13 mouse cellular contexts compared by ENCODE assay signal in the genomic region with DNA sequence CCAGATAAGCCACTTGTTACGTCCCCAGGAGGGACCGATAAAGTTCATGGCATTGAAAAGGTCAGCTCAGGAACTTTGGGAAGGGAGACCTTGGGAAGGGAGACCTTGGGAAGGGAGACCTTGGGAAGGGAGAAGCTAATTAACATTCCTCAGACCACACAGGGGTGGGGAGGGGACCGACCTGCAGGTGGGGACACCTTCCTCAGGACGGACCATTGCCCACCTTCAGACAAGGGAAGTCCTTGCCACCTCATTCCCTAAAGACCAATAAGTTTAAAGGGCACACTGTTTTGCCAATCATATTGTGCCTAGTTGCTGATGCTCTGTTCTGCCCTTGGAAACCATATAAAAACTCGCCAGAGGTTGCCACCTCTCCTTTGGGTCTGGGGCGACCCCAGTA.
"Had no signal": no experiment of that assay in that cellular context is flagged by ENCODE, and none has a peak within 500 bp of the region (broad histone marks: within the 10 kb centered on the region; RNA-seq: fewer than 3 reads in every experiment).

No protein-coding gene starts in this region.

- DNase-seq: gastrocnemius, adult 2 months; gastrocnemius, postnatal 10 days; gastrocnemius, postnatal 25 days; heart, adult 2 months; heart, postnatal 14 days; heart, postnatal 36 days; kidney, adult 18-20 months; kidney, adult 8-10 months; kidney, postnatal 10 days; kidney, postnatal 25 days; kidney, postnatal 4 days; liver; liver, embryonic 13.5 days had no signal
